Mouse (Mus musculus): ENCODE measurements around the gene Eps8. TPM values are rescaled to one million over a fixed set of nuclear protein-coding genes. Genes with fewer than 3 reads are reported as not detected.

Eps8 gene
- polyA plus RNA-seq, 1 experiment from 2014 or later, result 27.0 TPM

DNA sequence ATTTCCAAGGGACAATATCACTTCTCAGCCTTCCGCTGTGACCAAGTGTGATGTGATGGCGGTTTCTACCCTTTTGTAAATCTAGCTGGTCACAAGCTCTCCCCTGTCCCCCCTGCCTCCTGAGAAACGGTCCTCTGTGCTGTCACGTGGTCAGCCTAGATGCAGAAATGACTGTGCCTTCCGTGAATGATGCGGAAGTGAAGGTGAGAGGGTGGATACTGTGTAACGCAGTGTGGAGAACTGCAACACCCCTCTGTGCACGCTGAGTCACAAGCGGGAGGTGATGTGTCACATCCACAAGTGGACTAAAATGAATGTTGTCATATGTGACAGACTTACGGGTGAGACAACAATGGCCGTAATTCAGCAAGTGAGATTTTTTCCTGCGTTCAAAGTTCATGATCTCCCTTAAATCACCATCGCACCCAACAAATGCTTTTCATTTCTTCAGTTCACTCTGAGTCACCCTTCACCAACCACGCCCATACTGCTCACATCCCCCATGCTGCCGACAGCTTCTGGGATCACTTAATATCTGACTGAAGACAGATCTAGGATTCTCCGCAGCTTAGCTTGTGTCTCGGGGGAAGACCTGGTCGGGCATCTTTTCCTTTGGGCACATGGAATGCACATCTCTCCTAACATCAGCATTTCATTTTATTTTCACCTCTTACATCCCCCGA lies 72.3 kb downstream of the Eps8 start:
- Histone ChIP-seq H3K4me3 (no peak overlapping the region), H3K27me3 (no peaks in the 10 kb centered on the region), H3K4me2 (no peak overlapping the region), H3K9ac (no peak overlapping the region), H3K4me1 (no peaks in the 10 kb centered on the region), H3K27ac (no peak overlapping the region), H3K36me3 (no peaks in the 10 kb centered on the region), H3K9me3 (no peaks in the 10 kb centered on the region)
- WGBS, result 74% methylated on average over 19 of the region's 19 CpGs
- no peak for ATAC-seq (ENCODE audit: insufficient number of reproducible peaks, low FRiP score, low TSS enrichment, low read depth)

DNA sequence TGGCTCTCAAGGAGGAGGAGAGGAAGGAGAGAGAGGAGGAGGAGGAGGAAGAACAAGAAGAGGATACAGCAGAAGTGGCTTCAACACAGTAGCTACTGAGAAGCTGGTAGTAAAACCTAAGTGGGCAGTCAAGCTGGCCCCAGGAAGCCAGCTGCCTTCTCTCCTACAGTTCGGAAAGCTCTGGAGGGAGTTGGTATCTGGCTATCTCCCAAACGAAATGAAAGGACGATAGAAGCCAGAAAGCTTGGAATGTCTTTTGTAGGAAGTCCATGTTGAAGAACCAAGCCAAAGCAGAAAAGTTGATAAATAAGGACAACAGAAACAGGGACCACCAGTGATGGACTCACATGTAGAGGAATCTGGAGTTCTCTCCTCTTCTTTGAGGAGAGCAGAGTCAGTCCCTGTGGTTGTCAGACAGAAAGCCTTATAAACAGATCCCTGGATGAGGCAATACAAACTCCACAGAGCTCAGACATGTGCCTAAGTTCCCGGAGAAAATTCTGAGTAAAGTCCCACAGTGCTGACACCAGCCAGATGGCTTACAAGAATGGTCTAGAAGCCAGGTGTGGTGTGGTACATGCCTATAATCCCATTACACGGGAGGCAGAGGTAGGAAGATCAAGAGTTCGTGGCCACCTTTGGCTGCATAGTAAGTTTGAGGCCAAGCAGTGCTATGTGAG lies 73.2 kb downstream of the Eps8 start:
- 70% methylated on average over 6 of the region's 6 CpGs for WGBS
- Histone ChIP-seq H3K36me3 (no peaks in the 10 kb centered on the region), H3K9me3 (no peaks in the 10 kb centered on the region), H3K4me1 (no peaks in the 10 kb centered on the region), H3K27ac (no peak overlapping the region), H3K9ac (no peak overlapping the region), H3K27me3 (no peaks in the 10 kb centered on the region), H3K4me3 (no peak overlapping the region), H3K4me2 (no peak overlapping the region)
- no peak for ATAC-seq (ENCODE audit: insufficient number of reproducible peaks, low FRiP score, low TSS enrichment, low read depth)

DNA sequence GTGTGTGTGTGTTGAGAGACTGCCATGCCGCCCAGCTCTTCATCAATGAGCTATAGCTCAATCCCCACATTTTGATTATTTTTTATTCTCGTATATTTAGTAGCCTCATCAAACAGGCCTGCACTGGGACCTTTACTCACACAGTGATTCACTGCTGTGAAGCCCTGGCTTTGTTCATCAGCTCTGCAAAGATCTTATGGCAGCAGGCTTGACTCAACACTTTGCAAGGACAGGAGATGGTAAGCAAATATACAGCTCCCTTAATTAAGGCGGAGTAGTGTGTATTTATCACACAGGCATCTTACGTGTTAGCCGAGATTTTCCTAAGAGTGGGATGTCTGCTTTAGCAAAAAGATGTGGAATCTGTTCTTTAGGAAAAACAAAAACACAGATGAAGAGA lies 74.2 kb downstream of the Eps8 start:
- Histone ChIP-seq H3K9me3 (no peaks in the 10 kb centered on the region), H3K4me2 (no peak overlapping the region), H3K4me1 (no peaks in the 10 kb centered on the region), H3K36me3 (no peaks in the 10 kb centered on the region), H3K4me3 (no peak overlapping the region), H3K27ac (no peak overlapping the region), H3K9ac (no peak overlapping the region), H3K27me3 (no peaks in the 10 kb centered on the region)
- no peak for ATAC-seq (ENCODE audit: insufficient number of reproducible peaks, low FRiP score, low TSS enrichment, low read depth)
- 92% methylated on average over 5 of the region's 5 CpGs for WGBS

DNA sequence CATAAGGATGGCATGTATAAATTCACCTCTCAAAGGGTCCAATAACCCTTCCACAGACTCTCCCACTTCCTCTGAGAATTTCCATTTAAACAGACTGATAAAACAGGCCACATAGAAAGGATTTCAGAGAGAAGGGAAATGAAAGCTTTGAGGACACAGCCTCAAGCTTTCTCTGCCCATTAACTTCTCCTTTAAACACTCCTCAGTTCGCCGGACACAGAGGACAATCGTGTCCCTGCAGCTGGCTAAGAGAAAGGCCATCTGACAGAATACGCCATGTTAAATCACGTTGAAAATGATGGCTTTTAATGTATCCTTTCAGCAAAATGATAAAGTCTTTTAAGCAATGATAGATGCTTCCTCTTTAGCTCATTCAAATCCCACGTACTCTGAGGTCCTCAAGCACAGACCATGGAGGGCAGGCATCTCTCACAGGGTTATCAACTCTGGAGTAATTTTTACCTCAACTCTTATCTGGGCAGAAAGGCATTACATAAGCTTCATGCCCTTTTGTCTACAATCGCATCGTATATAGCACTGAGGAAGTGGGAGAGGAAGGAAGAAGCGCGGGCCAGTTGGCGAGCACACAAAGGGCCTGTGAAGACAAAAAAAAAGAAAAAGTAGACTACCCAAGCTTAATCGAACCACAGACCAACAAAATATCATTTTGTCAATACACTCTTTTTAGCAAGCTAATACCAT lies 77.9 kb downstream of the Eps8 start:
- no peaks in the 10 kb centered on the region for H3K27me3 ChIP-seq
- H3K4me3 ChIP-seq, result no peak overlapping the region
- H3K36me3 ChIP-seq, result no peaks in the 10 kb centered on the region
- no peak overlapping the region for H3K4me2 ChIP-seq
- H3K9me3 ChIP-seq, result no peaks in the 10 kb centered on the region
- ATAC-seq (ENCODE audit: insufficient number of reproducible peaks, low FRiP score, low TSS enrichment, low read depth), result no peak
- H3K4me1 ChIP-seq, result no peaks in the 10 kb centered on the region
- H3K9ac ChIP-seq, result no peak overlapping the region
- 82% methylated on average over 12 of the region's 12 CpGs for WGBS
- no peak overlapping the region for H3K27ac ChIP-seq

DNA sequence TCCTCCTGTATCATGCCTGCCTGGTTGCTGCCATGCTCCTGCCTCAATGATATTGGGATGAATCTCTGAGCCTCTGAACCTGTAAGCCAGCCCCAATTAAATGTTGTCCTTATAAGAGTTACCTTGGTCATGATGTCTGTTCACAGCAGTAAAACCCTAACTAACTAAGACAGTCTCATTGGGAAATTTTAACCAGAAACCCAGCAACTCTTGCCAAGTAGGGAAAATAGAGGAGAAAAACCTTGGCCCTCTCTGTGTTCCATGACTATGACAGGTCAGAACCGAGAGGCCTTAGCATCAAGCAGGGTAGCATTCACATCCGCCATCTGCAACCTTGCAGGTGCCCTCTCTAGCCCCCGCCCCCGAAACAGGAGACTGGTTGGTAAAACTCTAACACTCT lies 78.6 kb downstream of the Eps8 start:
- Histone ChIP-seq H3K4me2 (no peak overlapping the region), H3K27ac (no peak overlapping the region), H3K27me3 (no peaks in the 10 kb centered on the region), H3K4me1 (no peaks in the 10 kb centered on the region), H3K36me3 (no peaks in the 10 kb centered on the region), H3K9ac (no peak overlapping the region), H3K9me3 (no peaks in the 10 kb centered on the region), H3K4me3 (no peak overlapping the region)
- no peak for ATAC-seq (ENCODE audit: insufficient number of reproducible peaks, low FRiP score, low TSS enrichment, low read depth)
- 87% methylated on average over 4 of the region's 4 CpGs for WGBS

DNA sequence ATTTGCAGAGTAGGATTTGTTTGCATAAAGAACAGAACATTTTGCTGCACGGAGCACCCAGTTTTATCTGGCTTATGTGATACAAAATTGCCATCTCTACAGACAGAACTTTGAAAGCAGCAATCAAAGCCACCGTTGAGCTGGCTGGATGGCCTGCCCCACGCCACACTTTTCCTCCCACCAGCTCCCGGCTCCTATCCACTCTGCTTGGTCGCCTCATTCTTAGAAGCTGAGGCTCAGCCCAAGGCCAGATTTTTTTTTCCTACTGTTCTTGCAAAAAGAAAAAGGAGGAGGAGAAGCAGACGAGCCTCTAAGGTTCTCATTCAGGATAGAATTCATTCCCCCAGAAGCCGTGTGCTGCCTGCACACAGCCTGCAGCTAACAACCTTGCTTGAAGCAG lies 80.8 kb downstream of the Eps8 start:
- WGBS, result 72% methylated on average over 7 of the region's 7 CpGs
- no peaks in the 10 kb centered on the region for H3K9me3 ChIP-seq
- H3K4me3 ChIP-seq, result no peak overlapping the region
- no peaks in the 10 kb centered on the region for H3K36me3 ChIP-seq
- H3K4me1 ChIP-seq, result 0 out of 2 replicates have a peak, but pooled peaks cover 3% of the 10 kb centered on the region
- no peak overlapping the region for H3K9ac ChIP-seq
- H3K4me2 ChIP-seq, result no peak overlapping the region
- H3K27me3 ChIP-seq, result no peaks in the 10 kb centered on the region
- no peak overlapping the region for H3K27ac ChIP-seq
- ATAC-seq (ENCODE audit: insufficient number of reproducible peaks, low FRiP score, low TSS enrichment, low read depth), result no peak

DNA sequence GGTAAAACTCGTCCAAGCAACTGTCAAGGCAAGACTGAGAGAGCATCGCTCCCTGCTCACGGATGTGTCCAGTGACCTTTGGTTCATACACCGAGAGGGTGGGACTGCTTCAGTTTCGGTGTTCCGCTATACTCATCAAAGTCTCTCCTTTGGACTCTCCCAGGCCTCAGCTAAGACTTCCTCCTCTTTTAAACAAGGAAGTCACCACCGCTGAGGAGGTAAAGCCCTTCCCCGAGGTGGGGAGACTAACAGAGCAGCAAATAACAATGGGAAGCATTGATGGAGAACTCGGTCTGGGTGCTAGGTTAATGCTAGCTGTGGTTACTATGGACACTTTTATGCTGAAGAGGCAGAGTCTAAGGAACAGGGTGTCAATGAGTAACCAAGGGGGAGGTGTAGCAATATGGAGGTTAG lies 84.0 kb downstream of the Eps8 start:
- H3K36me3 ChIP-seq, result no peaks in the 10 kb centered on the region
- no peaks in the 10 kb centered on the region for H3K9me3 ChIP-seq
- H3K27me3 ChIP-seq, result no peaks in the 10 kb centered on the region
- H3K9ac ChIP-seq, result no peak overlapping the region
- WGBS, result 75% methylated on average over 9 of the region's 9 CpGs
- H3K4me2 ChIP-seq, result no peak overlapping the region
- no peak overlapping the region for H3K27ac ChIP-seq
- 0 out of 2 replicates have a peak, but pooled peaks cover 3% of the 10 kb centered on the region for H3K4me1 ChIP-seq
- no peak for ATAC-seq (ENCODE audit: insufficient number of reproducible peaks, low FRiP score, low TSS enrichment, low read depth)
- H3K4me3 ChIP-seq, result no peak overlapping the region

DNA sequence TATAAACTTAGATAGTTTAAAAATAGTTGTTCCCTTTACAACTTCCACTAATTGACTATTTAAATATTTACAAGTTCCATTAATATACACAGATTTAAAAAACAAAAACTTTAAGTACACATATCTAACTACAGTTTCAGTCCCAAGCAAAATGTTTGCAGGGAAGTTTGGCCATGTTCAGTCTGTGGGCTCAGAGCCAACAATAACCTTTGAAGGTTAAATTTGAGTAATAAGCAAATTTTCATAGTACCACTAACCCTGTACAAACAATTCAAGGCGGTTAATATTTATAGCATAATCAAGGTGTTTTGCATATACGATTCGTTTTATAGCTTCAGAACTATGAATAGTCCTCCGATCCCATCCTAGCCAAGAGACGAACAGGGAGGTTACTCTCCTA lies 84.7 kb downstream of the Eps8 start:
- no peak overlapping the region for H3K4me3 ChIP-seq
- H3K4me1 ChIP-seq, result 0 out of 2 replicates have a peak, but pooled peaks cover 3% of the 10 kb centered on the region
- H3K9ac ChIP-seq, result no peak overlapping the region
- no peak overlapping the region for H3K27ac ChIP-seq
- ATAC-seq (ENCODE audit: insufficient number of reproducible peaks, low FRiP score, low TSS enrichment, low read depth), result no peak
- WGBS, result 61% methylated on average over 5 of the region's 5 CpGs
- no peaks in the 10 kb centered on the region for H3K36me3 ChIP-seq
- no peaks in the 10 kb centered on the region for H3K27me3 ChIP-seq
- no peaks in the 10 kb centered on the region for H3K9me3 ChIP-seq
- H3K4me2 ChIP-seq, result no peak overlapping the region

DNA sequence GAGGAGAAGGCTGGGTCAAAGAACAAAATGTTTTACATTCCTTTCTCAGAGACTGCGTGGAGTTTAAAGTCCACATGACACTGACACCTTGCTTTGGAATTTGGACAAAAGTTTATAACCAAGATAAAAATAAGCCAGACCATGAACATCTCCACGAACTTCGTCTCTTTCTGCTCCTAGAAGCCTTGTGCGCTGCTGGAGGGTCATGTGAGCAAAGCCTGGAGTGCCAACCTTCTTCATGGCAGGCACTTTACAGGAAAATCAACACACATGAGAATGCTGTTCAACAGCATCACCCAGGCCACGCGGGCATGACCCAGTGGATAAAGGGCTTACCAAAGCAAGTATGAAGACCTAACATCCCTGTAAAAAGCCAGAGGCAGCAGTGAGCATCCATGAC lies 85.6 kb downstream of the Eps8 start:
- Histone ChIP-seq H3K4me3 (no peak overlapping the region), H3K9ac (no peak overlapping the region), H3K36me3 (no peaks in the 10 kb centered on the region), H3K4me1 (0 out of 2 replicates have a peak, but pooled peaks cover 3% of the 10 kb centered on the region), H3K4me2 (no peak overlapping the region), H3K27me3 (no peaks in the 10 kb centered on the region), H3K9me3 (no peaks in the 10 kb centered on the region), H3K27ac (no peak overlapping the region)
- WGBS, result 68% methylated on average over 6 of the region's 6 CpGs
- no peak for ATAC-seq (ENCODE audit: insufficient number of reproducible peaks, low FRiP score, low TSS enrichment, low read depth)

DNA sequence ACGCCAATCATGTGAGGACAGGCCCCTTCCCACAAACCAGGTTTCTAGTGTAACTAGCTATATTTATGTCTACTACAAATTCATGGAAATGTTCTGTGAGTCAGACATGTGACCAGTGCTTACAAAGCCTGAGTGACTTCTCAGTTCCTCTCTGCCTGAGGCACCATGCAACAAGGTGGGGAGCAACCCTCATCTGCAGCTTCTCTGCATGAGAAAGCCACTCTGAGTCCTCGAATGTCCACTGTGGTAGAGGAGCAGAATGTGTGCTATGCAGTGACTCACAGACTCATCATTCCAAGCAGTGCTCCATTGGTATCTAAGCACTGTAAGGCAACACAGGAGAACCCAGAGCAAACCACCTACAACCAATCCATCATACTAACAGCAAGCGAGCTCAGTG lies 88.8 kb downstream of the Eps8 start:
- H3K27ac ChIP-seq, result no peak overlapping the region
- H3K27me3 ChIP-seq, result no peaks in the 10 kb centered on the region
- 91% methylated on average over 3 of the region's 3 CpGs for WGBS
- H3K4me3 ChIP-seq, result no peak overlapping the region
- H3K36me3 ChIP-seq, result no peaks in the 10 kb centered on the region
- no peaks in the 10 kb centered on the region for H3K9me3 ChIP-seq
- H3K4me2 ChIP-seq, result no peak overlapping the region
- H3K9ac ChIP-seq, result no peak overlapping the region
- H3K4me1 ChIP-seq, result peaks cover 3% of the 10 kb centered on the region; the same call in 1 of the 2 replicates
- no peak for ATAC-seq (ENCODE audit: insufficient number of reproducible peaks, low FRiP score, low TSS enrichment, low read depth)

DNA sequence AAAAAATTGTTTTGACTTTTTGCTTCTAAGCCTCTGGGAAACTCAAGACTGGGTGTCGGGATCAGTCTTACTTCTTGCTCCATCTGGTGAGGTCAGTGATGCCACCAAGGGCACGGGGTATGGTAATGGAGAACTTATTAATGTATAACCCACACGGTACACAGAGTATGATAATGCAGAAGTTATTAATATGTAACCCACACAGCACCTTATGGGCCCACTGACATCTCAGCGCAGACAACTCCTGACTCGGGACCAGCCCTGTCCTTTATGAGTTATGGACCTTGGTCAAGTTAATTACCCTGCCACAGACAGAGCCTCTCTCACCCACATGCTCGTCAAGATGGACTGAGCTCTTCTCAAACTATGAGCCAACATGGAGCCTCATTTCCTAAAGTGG lies 89.2 kb downstream of the Eps8 start:
- Histone ChIP-seq H3K9me3 (no peaks in the 10 kb centered on the region), H3K4me3 (no peak overlapping the region), H3K36me3 (no peaks in the 10 kb centered on the region), H3K4me2 (no peak overlapping the region), H3K9ac (no peak overlapping the region), H3K27ac (no peak overlapping the region), H3K27me3 (no peaks in the 10 kb centered on the region), H3K4me1 (peaks cover 7% of the 10 kb centered on the region)
- no peak for ATAC-seq (ENCODE audit: insufficient number of reproducible peaks, low FRiP score, low TSS enrichment, low read depth)
- 84% methylated on average over 6 of the region's 6 CpGs for WGBS

DNA sequence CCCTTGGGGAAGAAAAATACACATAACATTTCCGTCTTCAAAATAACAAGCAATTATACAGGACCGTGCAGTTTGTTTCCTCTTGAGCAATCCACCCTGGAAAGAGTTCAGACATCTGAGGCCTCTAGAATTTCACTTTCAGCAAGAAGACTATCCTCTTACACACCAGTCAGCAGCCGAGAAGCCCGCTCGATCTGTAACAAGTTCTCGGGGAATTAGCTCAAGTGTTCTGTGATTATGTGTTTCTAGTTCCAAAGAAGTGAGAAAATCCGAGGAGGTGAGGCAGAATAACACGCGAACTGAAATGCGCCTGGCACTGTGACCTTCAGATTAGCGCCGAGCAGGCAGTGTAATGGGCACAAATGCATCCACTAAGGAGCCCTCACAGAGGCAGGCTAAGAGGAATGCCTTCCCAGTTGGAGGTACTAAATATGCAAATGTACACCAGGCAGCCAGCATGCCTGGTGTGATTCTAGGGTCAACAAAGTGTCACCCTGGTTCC lies 94.3 kb downstream of the Eps8 start:
- H3K9ac ChIP-seq, result no peak overlapping the region
- peaks cover 23% of the 10 kb centered on the region for H3K4me1 ChIP-seq
- no peak; the same call in 1 of the 2 replicates for ATAC-seq (ENCODE audit: insufficient number of reproducible peaks, low FRiP score, low TSS enrichment, low read depth)
- no peak overlapping the region for H3K4me2 ChIP-seq
- H3K4me3 ChIP-seq, result no peak overlapping the region
- no peaks in the 10 kb centered on the region for H3K36me3 ChIP-seq
- peaks cover 2% of the 10 kb centered on the region; the same call in 1 of the 2 replicates for H3K27me3 ChIP-seq
- no peaks in the 10 kb centered on the region for H3K9me3 ChIP-seq
- WGBS, result 26% methylated on average over 12 of the region's 12 CpGs
- peak overlapping the region; percentile 19 for H3K27ac ChIP-seq

Data from limb, embryonic 15.5 days (tissue).